Mouse (Mus musculus) C2C12 (cell line): Measurements from ENCODE around the gene Polr3c. TPM values are rescaled to one million over a fixed set of nuclear protein-coding genes. Genes with fewer than 3 reads are reported as not detected.
A peak's percentile ranks its signal among the peaks of the same experiment; 100 is the strongest.

Experiments used
- H3K27me3 ChIP-seq: one replicate; pipeline ENCODE4 v1.6.1; 2011; ENCODE audit not compliant: control insufficient read depth, insufficient read depth, insufficient read length
- H3K36me3 ChIP-seq: one replicate; pipeline ENCODE4 v1.6.1; 2011; ENCODE audit not compliant: control insufficient read depth, insufficient read depth
- H3K4me3 ChIP-seq: one replicate; pipeline ENCODE4 v1.5.1; 2011; ENCODE audit warnings: mild to moderate bottlenecking, control low read depth; ENCODE audit not compliant: poor library complexity, insufficient read depth, severe bottlenecking
- H3K79me2 ChIP-seq: one replicate; pipeline ENCODE4 v1.6.1; 2011; ENCODE audit not compliant: control insufficient read depth, insufficient read depth
- H3K79me3 ChIP-seq: one replicate; pipeline ENCODE4 v1.6.1; 2011; ENCODE audit warnings: low read depth, control low read depth
- H3ac ChIP-seq: one replicate; pipeline ENCODE3; 2011; ENCODE audit warnings: low read depth; ENCODE audit not compliant: control insufficient read depth, insufficient read length
- CEBPB ChIP-seq: IDR thresholded peaks from one replicate; pipeline ENCODE4 v1.6.1; 2011; ENCODE audit warnings: low read depth, mild to moderate bottlenecking, control low read depth, moderate library complexity
- CTCF ChIP-seq: IDR thresholded peaks from one replicate; pipeline ENCODE4 v1.5.1; 2011; ENCODE audit not compliant: control insufficient read depth, insufficient read depth, insufficient read length
- FOSL1 ChIP-seq: IDR thresholded peaks from one replicate; pipeline ENCODE4 v1.8.0; 2011; ENCODE audit warnings: mild to moderate bottlenecking, low read length; ENCODE audit not compliant: poor library complexity, insufficient read depth, severe bottlenecking
- MAX ChIP-seq: IDR thresholded peaks from one replicate; pipeline ENCODE4 v1.6.1; 2011; ENCODE audit warnings: mild to moderate bottlenecking, control low read depth
- MYOD1 ChIP-seq: IDR thresholded peaks from one replicate; pipeline ENCODE4 v1.6.1; 2011; ENCODE audit warnings: low read depth; ENCODE audit not compliant: control insufficient read depth, insufficient read length
- MYOG ChIP-seq: IDR thresholded peaks from one replicate; pipeline ENCODE4 v1.6.1; 2011; ENCODE audit not compliant: control insufficient read depth, insufficient read length; ENCODE audit errors: extremely low read depth
- USF1 ChIP-seq: IDR thresholded peaks from one replicate; pipeline ENCODE4 v1.6.1; 2011; ENCODE audit warnings: low read depth, mild to moderate bottlenecking, control low read depth, moderate library complexity
- long read RNA-seq, 2 experiments: library from polyadenylated mRNA; unstranded; transcript quantifications; one replicate each; pipeline ENCODE4 v2.0.0; 2019 to 2020
- polyA plus RNA-seq: library from polyadenylated mRNA; unstranded; fragments of >200 nt; fragmentation: generic; extraction: Trizol; gene quantifications from one replicate; pipeline ENCODE4 v1.2.1, GENCODE M21; 2012; ENCODE audit warnings: missing spikeins

The Polr3c gene
- polyA plus RNA-seq = 36.1 TPM
- long read RNA-seq, experiment 1, transcript Polr3c-201 (15 exons, 2,390 nt) = major isoform, 25 of 38 reads
- long read RNA-seq, experiment 1, partial matches to known transcripts = 5 of 38 reads
- long read RNA-seq, experiment 1, other reads (novel, unspliced or antisense) = 6 of 38 reads
- long read RNA-seq, experiment 2, transcript Polr3c-206 (15 exons, 2,406 nt) = minor isoform, 13 of 348 reads
- long read RNA-seq, experiment 2, transcript Polr3c-201 (15 exons, 2,390 nt) = major isoform, 254 of 348 reads
- long read RNA-seq, experiment 2, partial matches to known transcripts = 4 of 348 reads
- long read RNA-seq, experiment 2, other reads (novel, unspliced or antisense) = 77 of 348 reads

DNA sequence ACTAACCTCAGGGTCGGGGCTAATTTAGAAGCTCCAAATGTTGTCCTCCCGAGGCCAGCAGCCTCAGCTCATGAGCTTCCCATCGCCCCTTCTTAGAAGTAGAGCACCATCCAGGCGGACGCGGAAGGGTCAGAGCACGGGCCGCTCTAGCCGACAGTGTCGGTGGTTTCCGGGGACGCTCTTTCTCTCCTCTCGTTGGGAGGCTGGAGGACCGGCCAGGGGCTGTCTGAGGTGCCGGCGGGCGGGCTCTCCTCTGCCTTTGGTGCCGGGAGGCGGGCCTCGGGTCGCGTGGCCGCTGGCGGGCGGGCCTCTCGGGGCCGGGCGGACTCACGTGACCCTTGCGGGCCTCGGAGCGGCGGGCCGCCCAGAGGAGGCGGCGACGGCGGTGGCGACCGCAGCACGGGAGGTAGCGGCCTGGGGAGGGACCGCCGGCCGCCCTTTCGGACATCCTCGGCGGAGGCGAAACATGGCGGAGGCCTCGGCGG is at the start of gene Polr3c, which contains the start of gene Rnf115:
Gene Polr3c, minus strand, starts transcription at position 286 of the 485 bp plus-strand sequence.
Gene Rnf115, plus strand, starts transcription at position 322 of the 485 bp plus-strand sequence.
- Histone ChIP-seq H3K79me3 (peaks cover 57% of the 10 kb centered on the region), H3K4me3 (peak within 1 kb of the TSS; percentile 91), H3K79me2 (peaks cover 74% of the 10 kb centered on the region), H3K27me3 (no peaks in the 10 kb centered on the region), H3K36me3 (peaks cover 18% of the 10 kb centered on the region), H3ac (peak within 1 kb of the TSS; percentile 91)
- TF ChIP-seq CEBPB (no peak), USF1 (peak; percentile 71), MYOD1 (no peak), MAX (peak; percentile 29), CTCF (no peak)

DNA sequence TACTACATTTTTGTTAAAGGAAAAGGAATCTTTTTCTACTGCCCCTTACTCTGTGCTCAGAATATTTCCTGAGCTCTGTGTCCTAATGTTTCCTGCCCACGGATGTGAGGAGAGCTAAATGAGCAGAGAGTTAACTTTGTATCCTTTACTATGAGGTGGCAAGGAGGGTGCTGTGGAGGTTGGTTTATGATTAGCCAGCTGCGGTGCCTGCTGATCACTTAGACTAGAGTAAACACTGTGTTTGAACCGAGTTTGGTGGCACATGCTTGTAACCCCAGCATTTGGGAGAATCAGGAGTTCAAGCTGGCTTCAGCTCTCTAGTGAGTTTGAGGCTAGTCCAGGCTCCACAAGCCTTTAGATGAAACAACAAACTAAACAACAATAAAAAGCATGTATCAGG is 49.7 kb upstream of the Polr3c start:
- no peak overlapping the region for H3K4me3 ChIP-seq
- H3K79me2 ChIP-seq = no peaks in the 10 kb centered on the region
- no peaks in the 10 kb centered on the region for H3K36me3 ChIP-seq
- TF ChIP-seq CEBPB = no peak
- no peak for TF ChIP-seq USF1
- no peak for TF ChIP-seq MYOD1
- TF ChIP-seq CTCF = no peak
- TF ChIP-seq MAX = no peak
- H3ac ChIP-seq = no peak overlapping the region
- H3K79me3 ChIP-seq = peaks cover 5% of the 10 kb centered on the region
- no peaks in the 10 kb centered on the region for H3K27me3 ChIP-seq

DNA sequence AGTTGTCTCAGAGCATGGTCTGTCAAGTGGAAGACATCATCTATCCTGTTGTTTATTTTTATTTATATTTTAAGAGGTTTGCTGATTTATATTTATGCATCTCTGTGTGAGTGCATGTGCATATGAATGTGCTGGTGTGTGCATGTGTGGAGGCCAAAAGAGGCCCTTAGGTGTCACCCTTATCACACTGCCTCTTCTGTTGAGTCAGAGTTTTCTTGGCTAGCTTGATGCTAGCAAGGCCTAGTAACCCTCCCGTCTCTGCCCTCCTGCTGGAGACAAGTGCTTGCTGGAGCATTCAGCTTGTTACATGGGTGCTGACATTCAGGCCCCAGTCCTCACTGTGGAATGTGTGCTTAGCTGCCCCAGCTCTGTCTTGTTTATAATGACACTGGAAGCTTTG is 45.5 kb upstream of the Polr3c start:
- no peak for TF ChIP-seq USF1
- no peak for TF ChIP-seq MYOG
- no peak for TF ChIP-seq CEBPB
- no peak for TF ChIP-seq FOSL1
- TF ChIP-seq CTCF = no peak
- TF ChIP-seq MYOD1 = no peak
- TF ChIP-seq MAX = no peak
- no peak overlapping the region for H3ac ChIP-seq
- no peak overlapping the region for H3K4me3 ChIP-seq
- H3K79me2 ChIP-seq = no peaks in the 10 kb centered on the region
- H3K27me3 ChIP-seq = no peaks in the 10 kb centered on the region
- H3K36me3 ChIP-seq = no peaks in the 10 kb centered on the region
- peaks cover 5% of the 10 kb centered on the region for H3K79me3 ChIP-seq

DNA sequence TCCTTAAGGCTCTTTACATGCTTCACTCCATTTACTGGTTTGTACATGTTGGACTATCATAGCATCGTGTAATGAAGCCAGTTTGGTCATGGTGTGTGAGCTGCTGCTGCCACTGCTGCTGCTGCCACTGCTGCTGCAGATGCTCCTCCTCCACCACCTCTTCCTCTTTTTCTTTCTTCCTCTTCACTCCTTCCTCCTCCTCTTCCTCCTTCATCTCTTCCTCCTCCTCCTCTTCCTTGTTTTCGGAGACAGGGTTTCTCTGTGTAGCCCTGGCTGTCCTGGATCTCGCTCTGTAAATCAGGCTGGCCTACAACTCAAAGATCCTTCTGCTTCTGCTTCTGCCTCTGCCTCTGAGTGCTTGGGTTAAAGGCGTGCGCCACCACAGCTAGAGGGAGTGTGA is 42.5 kb upstream of the Polr3c start:
- Histone ChIP-seq H3K27me3 (no peaks in the 10 kb centered on the region), H3ac (no peak overlapping the region), H3K79me3 (peaks cover 5% of the 10 kb centered on the region), H3K36me3 (peaks cover 5% of the 10 kb centered on the region), H3K4me3 (no peak overlapping the region), H3K79me2 (peaks cover 4% of the 10 kb centered on the region)
- TF ChIP-seq CTCF = no peak
- TF ChIP-seq CEBPB = no peak
- no peak for TF ChIP-seq USF1
- no peak for TF ChIP-seq MAX
- TF ChIP-seq FOSL1 = no peak

DNA sequence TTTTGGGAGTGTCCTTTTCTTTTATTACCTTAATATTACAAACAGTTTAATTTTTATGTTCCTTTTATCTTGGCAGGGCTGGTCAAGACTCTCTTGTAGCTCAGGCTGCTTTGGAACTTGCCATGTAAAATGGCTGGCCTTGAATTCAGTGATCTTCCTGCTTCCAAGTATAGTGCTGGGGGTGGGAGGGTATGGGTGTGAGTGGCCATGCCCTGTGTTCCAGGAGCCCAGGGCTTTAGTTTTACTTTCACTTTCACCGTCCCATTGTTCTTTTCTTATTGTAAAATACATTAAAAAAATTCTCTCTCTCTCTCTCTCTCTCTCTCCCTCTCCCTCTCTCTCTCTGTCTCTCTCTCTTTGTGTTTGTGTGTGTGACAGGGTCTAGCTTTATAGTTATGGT is 37.1 kb upstream of the Polr3c start:
- Histone ChIP-seq H3K36me3 (peaks cover 16% of the 10 kb centered on the region), H3ac (no peak overlapping the region), H3K79me3 (no peaks in the 10 kb centered on the region), H3K27me3 (no peaks in the 10 kb centered on the region), H3K4me3 (no peak overlapping the region), H3K79me2 (peaks cover 21% of the 10 kb centered on the region)
- TF ChIP-seq CEBPB = no peak

DNA sequence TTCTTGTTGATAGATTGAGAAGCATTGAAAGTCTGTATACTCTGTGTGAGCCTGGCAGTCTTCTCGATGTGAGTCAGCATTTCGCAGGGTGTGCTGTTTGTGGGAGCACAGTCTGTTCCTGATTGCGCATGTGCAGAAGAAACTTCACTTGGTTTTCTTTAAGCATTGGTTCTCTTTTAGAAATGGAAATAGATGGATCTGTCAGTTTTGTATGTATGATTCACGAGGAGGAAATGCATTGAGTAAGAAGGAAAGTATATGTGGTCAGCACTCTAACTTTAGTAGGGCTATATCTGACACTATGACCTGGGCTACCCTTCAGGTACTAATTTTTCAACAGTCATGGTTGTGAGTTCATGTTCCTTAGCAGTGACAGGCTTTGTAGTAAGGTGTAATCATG is 32.3 kb upstream of the Polr3c start:
- Histone ChIP-seq H3K79me2 (peaks cover 16% of the 10 kb centered on the region), H3ac (no peak overlapping the region), H3K4me3 (no peak overlapping the region), H3K27me3 (no peaks in the 10 kb centered on the region), H3K79me3 (no peaks in the 10 kb centered on the region), H3K36me3 (peaks cover 11% of the 10 kb centered on the region)
- TF ChIP-seq MYOD1 = no peak
- no peak for TF ChIP-seq MAX
- TF ChIP-seq MYOG = no peak
- TF ChIP-seq FOSL1 = no peak
- no peak for TF ChIP-seq USF1
- TF ChIP-seq CTCF = no peak
- TF ChIP-seq CEBPB = no peak
